Mouse (Mus musculus) kidney, embryonic 14.5 days (tissue): ENCODE results near the gene Dclk2. TPM values are rescaled to one million over a fixed set of nuclear protein-coding genes. Genes with fewer than 3 reads are reported as not detected.

Source experiments
- ATAC-seq: fragments of 200-750 bp; cut with Nextera tagmentation; 2 replicates; pipeline ENCODE4 v1.8.0; 2017; ENCODE audit warnings: moderate number of reproducible peaks, mild to moderate bottlenecking, moderate TSS enrichment, moderate library complexity; ENCODE audit not compliant: low FRiP score, low TSS enrichment
- H3K27ac ChIP-seq: fragments of 300-500 bp; sonication (generic); 2 replicates; pipeline ENCODE4 v1.5.1; 2014; ENCODE audit warnings: low read depth, mild to moderate bottlenecking, low read length, moderate library complexity, mixed read lengths
- H3K27me3 ChIP-seq: fragments of 300-500 bp; sonication (generic); 2 replicates; pipeline ENCODE4 v1.6.1; 2014; ENCODE audit warnings: mild to moderate bottlenecking, low read length; ENCODE audit not compliant: control insufficient read depth, insufficient read depth
- H3K36me3 ChIP-seq: fragments of 300-500 bp; sonication (generic); 2 replicates; pipeline ENCODE4 v1.6.1; 2014; ENCODE audit warnings: low read length, mixed read lengths; ENCODE audit not compliant: control insufficient read depth, insufficient read depth
- H3K4me1 ChIP-seq: fragments of 300-500 bp; sonication (generic); 2 replicates; pipeline ENCODE4 v1.6.1; 2014; ENCODE audit warnings: low read length, mixed read lengths; ENCODE audit not compliant: control insufficient read depth, insufficient read depth
- H3K4me2 ChIP-seq: fragments of 300-500 bp; sonication (generic); replicated peaks from 2 replicates; pipeline ENCODE4 v1.6.1; 2014; ENCODE audit warnings: low read depth, mild to moderate bottlenecking, low read length
- H3K4me3 ChIP-seq: fragments of 300-500 bp; sonication (generic); 2 replicates; pipeline ENCODE4 v1.5.1; 2014; ENCODE audit warnings: mild to moderate bottlenecking, low read length
- H3K9ac ChIP-seq: fragments of 300-500 bp; sonication (generic); 2 replicates; pipeline ENCODE4 v1.6.1; 2014; ENCODE audit warnings: low read depth, mild to moderate bottlenecking, low read length, moderate library complexity
- H3K9me3 ChIP-seq: fragments of 300-500 bp; sonication (generic); 2 replicates; pipeline ENCODE4 v1.6.1; 2016; ENCODE audit warnings: low read length; ENCODE audit not compliant: control insufficient read depth
- WGBS: fragments of 180-500 bp; shearing (Covaris S2); extraction: QIAGEN DNeasy Blood & Tissue Kit; methylation state at CpG from one replicate; pipeline ENCODE4 v1.1.7; 2014; 5-methylcytosine and 5-hydroxymethylcytosine counted together
- polyA plus RNA-seq: library from polyadenylated mRNA; unstranded; fragments of >200 nt; fragmentation: Nextera tagmentation; extraction: Ambion mirVana; gene quantifications from 2 replicates; pipeline ENCODE4 v1.2.1, GENCODE M21; 2014

Gene Dclk2
- 2.3 and 3.6 TPM in 2 replicates for polyA plus RNA-seq

DNA sequence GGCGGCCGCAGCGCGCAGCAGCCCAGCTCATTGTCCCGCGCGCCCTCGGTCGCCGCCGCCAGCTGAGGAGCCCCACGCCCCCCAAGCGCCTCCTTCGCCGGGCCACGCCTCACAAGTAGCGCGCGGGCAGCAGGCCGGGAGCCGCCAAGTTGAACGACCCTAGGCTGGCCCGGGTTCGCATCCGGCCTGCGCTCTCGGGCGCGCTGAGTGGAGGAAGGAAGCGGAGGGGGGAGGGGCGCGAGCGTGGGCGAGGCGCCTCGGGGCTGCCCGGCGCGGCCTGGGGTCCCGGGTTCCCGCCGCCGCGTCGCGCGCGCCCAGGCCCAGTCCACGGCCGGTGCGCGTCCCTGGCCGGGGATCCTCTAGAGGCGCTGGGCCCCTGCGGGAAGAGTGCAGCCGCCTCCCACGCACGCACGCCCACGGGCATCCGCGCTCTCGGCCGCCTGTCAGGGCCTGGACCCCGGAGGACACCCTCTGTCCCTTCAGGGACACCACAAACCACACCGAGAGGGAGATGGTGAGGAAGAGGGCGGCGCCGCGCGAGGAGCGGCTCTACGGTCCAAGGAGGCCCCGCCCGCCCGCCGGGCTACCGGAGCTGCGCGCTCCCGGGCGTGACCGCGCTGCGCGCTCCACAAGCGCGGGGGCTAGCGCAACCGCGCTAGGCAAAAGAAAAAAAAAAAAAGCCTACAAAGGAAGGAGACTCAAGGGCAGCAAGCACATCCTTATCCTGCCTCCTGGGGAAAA, at the start of gene Dclk2:
Gene Dclk2, minus strand, starts transcription at position 510 of the 741 bp plus-strand sequence.
- Histone ChIP-seq H3K4me2 (peak within 1 kb of the TSS; percentile 93), H3K9me3 (no peaks in the 10 kb centered on the region), H3K4me3 (peak within 1 kb of the TSS; percentile 80), H3K9ac (peak within 1 kb of the TSS; percentile 72), H3K4me1 (0 out of 2 replicates have a peak, but pooled peaks cover 2% of the 10 kb centered on the region), H3K27me3 (peaks cover 15% of the 10 kb centered on the region), H3K36me3 (no peaks in the 10 kb centered on the region), H3K27ac (no peak within 1 kb of the TSS)
- peak; percentile 92 for ATAC-seq
- WGBS: under 1% methylated on average over 68 of the region's 91 CpGs

DNA sequence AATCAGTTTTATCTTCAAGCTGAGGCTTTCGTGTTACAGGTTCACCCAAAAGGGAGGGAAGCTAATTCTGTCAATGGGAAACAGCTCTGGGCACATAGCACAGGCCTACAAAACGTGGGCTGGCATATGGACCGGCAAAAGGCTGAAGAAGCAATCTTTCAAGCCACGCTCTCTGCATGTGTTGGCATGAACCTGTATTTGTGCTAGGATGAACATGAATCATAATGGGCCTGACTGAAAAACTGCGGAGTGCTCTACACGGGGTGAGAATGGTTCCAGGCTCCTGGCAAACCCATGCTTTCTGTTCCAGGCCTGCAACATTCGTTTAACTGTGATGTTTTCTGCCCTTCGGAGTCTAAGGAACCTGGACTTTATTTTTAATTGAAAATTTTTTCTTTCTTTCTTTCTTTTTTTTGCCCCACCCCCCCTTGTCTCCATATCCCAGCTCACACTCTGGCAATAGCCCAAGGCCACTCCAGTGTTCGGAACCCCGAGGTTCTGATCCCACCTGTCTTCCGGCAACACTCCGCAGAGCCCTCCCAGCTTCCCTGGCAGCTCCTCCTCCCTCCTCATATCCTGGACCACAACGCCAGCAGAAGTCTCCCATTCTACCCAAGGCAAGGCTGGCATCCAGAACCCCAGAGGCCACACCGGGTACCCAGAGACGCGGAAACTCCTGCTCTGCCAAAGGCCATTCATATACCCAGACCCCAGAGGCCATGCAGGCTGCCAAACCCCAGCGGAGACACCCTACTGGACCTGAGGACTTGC, 42.2 kb upstream of the Dclk2 start:
- H3K27ac ChIP-seq: no peak overlapping the region
- no peak overlapping the region for H3K9ac ChIP-seq
- H3K36me3 ChIP-seq: no peaks in the 10 kb centered on the region
- H3K4me1 ChIP-seq: no peaks in the 10 kb centered on the region
- no peak overlapping the region for H3K4me3 ChIP-seq
- no peak overlapping the region for H3K4me2 ChIP-seq
- WGBS: 87% methylated on average over 17 of the region's 17 CpGs
- no peak for ATAC-seq
- no peaks in the 10 kb centered on the region for H3K27me3 ChIP-seq
- H3K9me3 ChIP-seq: no peaks in the 10 kb centered on the region

DNA sequence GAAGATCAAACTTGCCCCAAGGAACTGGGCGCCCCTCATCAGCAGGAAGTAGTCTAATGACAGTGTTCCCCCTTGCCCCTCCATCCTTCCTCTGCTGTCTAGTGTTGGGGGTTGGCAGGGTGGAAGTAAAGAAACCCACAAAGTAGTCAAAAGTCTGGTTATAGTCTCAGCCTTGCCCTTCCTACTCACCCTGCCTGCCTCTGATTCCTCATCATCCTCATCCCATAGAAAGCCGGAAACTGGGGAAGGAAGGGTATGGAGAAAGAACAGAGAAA, 40.7 kb upstream of the Dclk2 start:
- Histone ChIP-seq H3K4me3 (no peak overlapping the region), H3K9me3 (no peaks in the 10 kb centered on the region), H3K27ac (no peak overlapping the region), H3K4me1 (no peaks in the 10 kb centered on the region), H3K36me3 (no peaks in the 10 kb centered on the region), H3K9ac (no peak overlapping the region), H3K4me2 (no peak overlapping the region), H3K27me3 (no peaks in the 10 kb centered on the region)
- WGBS: 95% methylated on average over 2 of the region's 2 CpGs
- ATAC-seq: no peak

DNA sequence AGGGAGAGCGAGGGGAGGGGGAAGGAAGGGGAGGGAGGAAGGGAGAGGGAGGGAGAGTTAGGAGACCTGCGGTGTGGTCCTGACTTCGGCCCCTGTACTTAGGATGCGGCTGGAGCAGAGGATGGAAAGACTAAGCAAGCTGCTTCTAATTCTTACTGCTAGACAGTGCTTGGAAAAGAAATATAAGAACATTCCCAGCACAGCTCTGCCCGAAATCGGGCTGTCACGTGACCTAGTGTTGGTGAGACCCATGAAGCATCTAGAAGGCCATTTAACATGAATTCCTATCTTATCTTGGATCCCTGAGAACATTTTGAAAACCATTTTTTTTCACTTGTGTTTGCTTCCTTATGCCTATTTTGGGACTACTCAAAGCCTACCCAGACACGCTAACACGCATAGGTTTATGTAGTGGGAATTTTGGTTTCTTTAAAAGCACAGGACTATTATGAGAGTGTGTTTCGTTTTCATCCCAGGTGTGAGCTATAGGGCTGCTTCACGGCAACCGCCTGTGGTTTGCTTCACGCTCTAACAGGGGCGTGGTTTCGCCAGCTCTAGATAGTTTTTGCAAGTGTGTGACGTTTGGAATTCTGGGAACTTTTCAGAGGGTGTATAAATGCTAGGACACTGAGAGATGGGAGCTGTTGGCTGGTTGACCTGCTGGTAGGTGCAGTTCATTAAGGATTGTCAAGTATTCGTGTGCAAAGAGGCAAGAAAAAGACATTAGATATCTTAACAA, 40.2 kb upstream of the Dclk2 start:
- Histone ChIP-seq H3K4me3 (no peak overlapping the region), H3K4me2 (no peak overlapping the region), H3K4me1 (no peaks in the 10 kb centered on the region), H3K36me3 (no peaks in the 10 kb centered on the region), H3K9me3 (no peaks in the 10 kb centered on the region), H3K27me3 (no peaks in the 10 kb centered on the region), H3K27ac (no peak overlapping the region), H3K9ac (no peak overlapping the region)
- ATAC-seq: no peak
- 89% methylated on average over 17 of the region's 17 CpGs for WGBS

DNA sequence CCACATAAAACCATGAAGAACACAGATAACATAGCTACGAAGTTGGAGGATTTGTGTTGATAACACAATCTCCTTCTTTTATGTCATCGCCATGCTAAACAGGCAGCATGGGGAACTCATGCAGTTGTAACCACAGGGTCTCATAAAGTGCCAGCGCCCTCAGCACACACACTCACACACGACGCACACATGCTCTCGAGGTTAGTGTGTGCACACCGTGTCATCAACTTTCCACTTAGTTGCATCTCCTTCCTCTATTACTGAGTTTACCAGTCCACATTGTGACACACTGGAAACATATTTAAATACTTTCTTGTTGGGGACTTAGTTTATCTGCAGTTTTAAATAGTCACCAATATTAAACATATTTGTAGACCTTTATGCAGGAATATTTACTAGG, 38.4 kb upstream of the Dclk2 start:
- Histone ChIP-seq H3K4me1 (no peaks in the 10 kb centered on the region), H3K4me3 (no peak overlapping the region), H3K9me3 (no peaks in the 10 kb centered on the region), H3K27me3 (no peaks in the 10 kb centered on the region), H3K36me3 (no peaks in the 10 kb centered on the region), H3K27ac (no peak overlapping the region), H3K4me2 (no peak overlapping the region), H3K9ac (no peak overlapping the region)
- ATAC-seq: no peak
- 92% methylated on average over 7 of the region's 7 CpGs for WGBS

DNA sequence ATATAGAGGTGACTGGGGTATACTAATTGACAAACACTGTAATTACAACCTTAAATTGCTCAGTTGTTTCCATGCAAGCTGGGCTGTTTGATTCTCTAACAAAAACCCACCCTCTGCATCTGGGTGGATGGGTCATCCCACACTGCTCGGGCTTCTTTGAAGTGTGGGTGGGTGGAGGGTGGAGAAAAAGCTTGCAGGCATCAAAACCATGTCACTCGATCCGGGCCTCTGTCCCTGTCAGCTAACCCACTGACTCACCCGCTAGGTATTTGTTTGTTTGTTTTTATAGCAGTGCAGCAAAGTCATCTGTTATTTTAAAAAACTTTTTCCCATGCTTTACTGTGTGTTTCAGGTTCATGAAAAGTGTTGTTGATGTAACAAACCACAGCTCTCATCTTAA, 34.7 kb upstream of the Dclk2 start:
- no peak for ATAC-seq
- no peaks in the 10 kb centered on the region for H3K27me3 ChIP-seq
- no peak overlapping the region for H3K9ac ChIP-seq
- no peaks in the 10 kb centered on the region for H3K36me3 ChIP-seq
- H3K4me1 ChIP-seq: no peaks in the 10 kb centered on the region
- 7% methylated on average over 4 of the region's 4 CpGs for WGBS
- H3K9me3 ChIP-seq: peaks cover 4% of the 10 kb centered on the region; the same call in 1 of the 2 replicates
- no peak overlapping the region for H3K4me3 ChIP-seq
- H3K4me2 ChIP-seq: no peak overlapping the region
- no peak overlapping the region for H3K27ac ChIP-seq

DNA sequence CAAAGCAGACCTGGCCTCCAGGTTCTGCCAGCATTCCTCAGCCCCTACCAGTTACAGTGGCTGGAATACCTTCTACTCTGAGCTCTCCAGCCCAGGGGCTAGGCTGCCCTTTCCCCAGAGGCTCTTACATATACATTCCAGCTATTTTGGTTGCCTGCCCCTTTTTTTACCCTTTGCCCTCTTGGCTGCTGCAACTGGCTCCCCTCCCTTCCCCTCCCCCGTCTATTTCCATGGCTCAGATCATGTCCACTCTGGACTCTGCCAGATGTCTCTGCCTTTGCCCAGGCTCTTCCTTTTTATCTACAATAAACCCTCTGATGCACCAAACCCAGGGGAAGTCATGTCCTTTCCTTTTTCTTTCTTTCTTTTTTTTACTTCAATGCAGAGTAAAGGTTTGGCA, 33.9 kb upstream of the Dclk2 start:
- H3K4me2 ChIP-seq: no peak overlapping the region
- no peak for ATAC-seq
- WGBS: 7% methylated on average over 1 of the region's 1 CpGs
- H3K27me3 ChIP-seq: no peaks in the 10 kb centered on the region
- H3K27ac ChIP-seq: no peak overlapping the region
- no peak overlapping the region for H3K4me3 ChIP-seq
- peaks cover 4% of the 10 kb centered on the region; the same call in 1 of the 2 replicates for H3K9me3 ChIP-seq
- no peaks in the 10 kb centered on the region for H3K36me3 ChIP-seq
- no peaks in the 10 kb centered on the region for H3K4me1 ChIP-seq
- H3K9ac ChIP-seq: no peak overlapping the region

DNA sequence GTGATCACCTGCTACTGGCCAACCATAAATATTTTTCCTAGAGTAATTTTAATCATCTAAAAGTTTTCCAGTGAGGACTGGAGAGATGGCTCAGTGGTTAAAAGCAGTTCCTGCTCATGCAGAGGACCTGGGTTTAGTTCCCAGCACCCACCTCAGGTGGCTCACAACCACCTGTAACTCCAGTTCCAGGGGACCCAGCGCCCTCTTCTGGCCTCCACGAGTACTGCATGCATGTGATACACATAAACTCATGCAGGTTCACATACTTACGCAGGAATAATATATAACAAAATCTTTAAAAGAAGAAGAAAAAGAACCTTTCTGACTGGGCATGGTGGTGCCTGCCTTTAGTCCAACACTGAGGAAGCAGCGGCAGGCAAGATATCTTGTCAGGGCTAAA, 33.2 kb upstream of the Dclk2 start:
- no peaks in the 10 kb centered on the region for H3K36me3 ChIP-seq
- no peaks in the 10 kb centered on the region for H3K27me3 ChIP-seq
- no peak for ATAC-seq
- H3K27ac ChIP-seq: no peak overlapping the region
- 86% methylated on average over 4 of the region's 4 CpGs for WGBS
- H3K4me1 ChIP-seq: no peaks in the 10 kb centered on the region
- no peak overlapping the region for H3K4me2 ChIP-seq
- no peak overlapping the region for H3K9ac ChIP-seq
- peaks cover 4% of the 10 kb centered on the region; the same call in 1 of the 2 replicates for H3K9me3 ChIP-seq
- no peak overlapping the region for H3K4me3 ChIP-seq

DNA sequence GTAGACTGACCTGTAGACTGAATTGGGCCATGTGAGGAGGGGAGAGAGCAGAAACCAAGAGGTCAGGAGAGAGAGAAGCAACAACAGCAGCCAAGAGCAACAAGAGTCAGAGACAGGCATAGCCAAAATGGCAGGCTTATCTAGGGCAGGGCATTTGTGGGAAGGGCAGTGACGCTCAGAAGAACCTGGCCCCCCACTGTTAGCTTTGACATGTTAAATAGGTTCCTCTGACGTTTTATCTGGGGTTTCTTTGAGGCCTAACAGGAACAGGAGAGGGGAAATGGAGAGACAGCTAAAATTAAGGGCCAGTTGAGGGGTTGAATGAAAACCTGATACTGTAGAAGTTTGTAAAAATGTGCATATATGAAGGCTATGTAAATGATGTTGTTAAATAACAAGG, 30.0 kb upstream of the Dclk2 start:
- Histone ChIP-seq H3K36me3 (no peaks in the 10 kb centered on the region), H3K4me1 (no peaks in the 10 kb centered on the region), H3K9me3 (peaks cover 4% of the 10 kb centered on the region; the same call in 1 of the 2 replicates), H3K27ac (no peak overlapping the region), H3K9ac (no peak overlapping the region), H3K27me3 (no peaks in the 10 kb centered on the region), H3K4me2 (no peak overlapping the region), H3K4me3 (no peak overlapping the region)
- no peak for ATAC-seq
- 37% methylated on average over 2 of the region's 2 CpGs for WGBS
